Mouse (Mus musculus) kidney, embryonic 16.5 days (tissue): ENCODE measurements around the gene Olfr237-ps1. TPM values are rescaled to one million over a fixed set of nuclear protein-coding genes. Genes with fewer than 3 reads are reported as not detected.

Experiments used
- ATAC-seq: fragments of 200-750 bp; cut with Nextera tagmentation; 2 replicates; pipeline ENCODE4 v1.8.0; 2017; ENCODE audit warnings: moderate TSS enrichment; ENCODE audit not compliant: low FRiP score, low TSS enrichment
- H3K27ac ChIP-seq: fragments of 300-500 bp; sonication (generic); 2 replicates; pipeline ENCODE4 v1.5.1; 2014; ENCODE audit warnings: low read length
- H3K27me3 ChIP-seq: fragments of 300-500 bp; sonication (generic); 2 replicates; pipeline ENCODE4 v1.6.1; 2014; ENCODE audit warnings: low read length, control low read depth, mixed read lengths; ENCODE audit not compliant: insufficient read depth
- H3K36me3 ChIP-seq: fragments of 300-500 bp; sonication (generic); 2 replicates; pipeline ENCODE4 v1.6.1; 2014; ENCODE audit warnings: low read length, control low read depth, mixed read lengths; ENCODE audit not compliant: insufficient read depth
- H3K4me1 ChIP-seq: fragments of 300-500 bp; sonication (generic); 2 replicates; pipeline ENCODE4 v1.6.1; 2014; ENCODE audit warnings: low read length, control low read depth, mixed read lengths; ENCODE audit not compliant: insufficient read depth
- H3K4me2 ChIP-seq: fragments of 300-500 bp; sonication (generic); replicated peaks from 2 replicates; pipeline ENCODE4 v1.6.1; 2014; ENCODE audit warnings: low read depth, low read length
- H3K4me3 ChIP-seq: fragments of 300-500 bp; sonication (generic); 2 replicates; pipeline ENCODE4 v1.5.1; 2014; ENCODE audit warnings: mild to moderate bottlenecking, low read length
- H3K9ac ChIP-seq: fragments of 300-500 bp; sonication (generic); replicated peaks from 2 replicates; pipeline ENCODE4 v1.6.1; 2014; ENCODE audit warnings: low read length
- H3K9me3 ChIP-seq: fragments of 300-500 bp; sonication (generic); 2 replicates; pipeline ENCODE4 v1.6.1; 2016; ENCODE audit warnings: low read length, control low read depth
- WGBS: fragments of 180-500 bp; shearing (Covaris S2); extraction: QIAGEN DNeasy Blood & Tissue Kit; methylation state at CpG from one replicate; pipeline ENCODE4 v1.1.7; 2014; 5-methylcytosine and 5-hydroxymethylcytosine counted together
- polyA plus RNA-seq: library from polyadenylated mRNA; unstranded; fragments of >200 nt; fragmentation: Nextera tagmentation; extraction: Ambion mirVana; gene quantifications from 2 replicates; pipeline ENCODE4 v1.2.1, GENCODE M21; 2015

Olfr237-ps1 gene
- polyA plus RNA-seq, 1 experiment from 2014 or later, result not detected

GRCm38 (mm10) chr6:43198094-43198493 is 51.7 kb downstream of the Olfr237-ps1 start:
- Histone ChIP-seq H3K9me3 (no peaks in the 10 kb centered on the region), H3K27ac (no peak overlapping the region), H3K36me3 (no peaks in the 10 kb centered on the region), H3K4me3 (no peak overlapping the region), H3K27me3 (no peaks in the 10 kb centered on the region), H3K4me2 (no peak overlapping the region), H3K9ac (no peak overlapping the region), H3K4me1 (no peaks in the 10 kb centered on the region)
- WGBS, result 80% methylated on average over 3 of the region's 3 CpGs
- no peak for ATAC-seq

GRCm38 (mm10) chr6:43202786-43203185 is 56.4 kb downstream of the Olfr237-ps1 start:
- no peak overlapping the region for H3K4me2 ChIP-seq
- no peak overlapping the region for H3K27ac ChIP-seq
- H3K9ac ChIP-seq, result no peak overlapping the region
- H3K9me3 ChIP-seq, result no peaks in the 10 kb centered on the region
- ATAC-seq, result no peak
- no peaks in the 10 kb centered on the region for H3K36me3 ChIP-seq
- no peak overlapping the region for H3K4me3 ChIP-seq
- H3K27me3 ChIP-seq, result no peaks in the 10 kb centered on the region
- no peaks in the 10 kb centered on the region for H3K4me1 ChIP-seq

GRCm38 (mm10) chr6:43205355-43205754 is 59.0 kb downstream of the Olfr237-ps1 start:
- no peak overlapping the region for H3K4me3 ChIP-seq
- H3K9ac ChIP-seq, result no peak overlapping the region
- H3K4me1 ChIP-seq, result no peaks in the 10 kb centered on the region
- ATAC-seq, result no peak
- H3K36me3 ChIP-seq, result no peaks in the 10 kb centered on the region
- no peaks in the 10 kb centered on the region for H3K9me3 ChIP-seq
- H3K27me3 ChIP-seq, result no peaks in the 10 kb centered on the region
- WGBS, result 30% methylated on average over 2 of the region's 2 CpGs
- no peak overlapping the region for H3K4me2 ChIP-seq
- no peak overlapping the region for H3K27ac ChIP-seq

Other genes starting within 250 kb of the Olfr237-ps1 start
- gene Olfr447, start 237.7 kb upstream of the Olfr237-ps1 start, polyA plus RNA-seq, result not detected in 2 replicates
- not detected in 2 replicates for gene Olfr446, start 225.2 kb upstream of the Olfr237-ps1 start, polyA plus RNA-seq
- not detected in 2 replicates for gene Olfr444, start 197.5 kb upstream of the Olfr237-ps1 start, polyA plus RNA-seq
- not detected in 2 replicates for gene Olfr441, start 40.2 kb upstream of the Olfr237-ps1 start, polyA plus RNA-seq
- gene Olfr437, start 16.7 kb downstream of the Olfr237-ps1 start, polyA plus RNA-seq, result not detected in 2 replicates
- not detected in 2 replicates for gene Olfr13, start 25.6 kb downstream of the Olfr237-ps1 start, polyA plus RNA-seq
- not detected in 2 replicates for gene Olfr435, start 50.6 kb downstream of the Olfr237-ps1 start, polyA plus RNA-seq
- not detected in 2 replicates for gene Olfr434, start 66.5 kb downstream of the Olfr237-ps1 start, polyA plus RNA-seq
- gene Olfr47, start 85.0 kb downstream of the Olfr237-ps1 start, polyA plus RNA-seq, result not detected in 2 replicates
- gene Arhgef5, start 119.0 kb downstream of the Olfr237-ps1 start, polyA plus RNA-seq, result 17.0 and 19.2 TPM in 2 replicates
- 0.19 TPM in 1 of 2 replicates, not detected in the other for gene Nobox, start 163.0 kb downstream of the Olfr237-ps1 start, polyA plus RNA-seq